Mouse (Mus musculus) megakaryocyte, embryonic 14.5 days (primary cell): ENCODE data around the gene Hlf. TPM values are rescaled to one million over a fixed set of nuclear protein-coding genes. Genes with fewer than 3 reads are reported as not detected.

ENCODE experiments used
- H3K27me3 ChIP-seq: replicated peaks from 2 replicates; pipeline ENCODE3; 2012; ENCODE audit warnings: inconsistent platforms
- H3K36me3 ChIP-seq: replicated peaks from 2 replicates; pipeline ENCODE3; 2012; ENCODE audit warnings: low read length, inconsistent platforms, mixed read lengths
- H3K4me1 ChIP-seq: 2 replicates; pipeline ENCODE4 v1.6.1; 2012; ENCODE audit warnings: inconsistent platforms
- H3K4me3 ChIP-seq: replicated peaks from 2 replicates; pipeline ENCODE3; 2012; ENCODE audit warnings: moderate library complexity, mild to moderate bottlenecking, inconsistent platforms
- H3K9me3 ChIP-seq: 2 replicates; pipeline ENCODE4 v1.6.1; 2012; ENCODE audit warnings: inconsistent platforms
- FLI1 ChIP-seq: IDR thresholded peaks from 2 replicates; pipeline ENCODE4 v1.6.1; 2012; ENCODE audit warnings: low read length, inconsistent platforms, mixed read lengths
- GATA1 ChIP-seq: IDR thresholded peaks from 3 replicates; pipeline ENCODE4 v1.6.1; 2012; ENCODE audit warnings: mixed read lengths, low read length, inconsistent platforms, borderline replicate concordance
- polyA plus RNA-seq: library from polyadenylated mRNA; stranded (reverse); fragments of >175 nt; gene quantifications from 2 replicates; pipeline ENCODE4 v1.2.3, GENCODE M21; 2012; ENCODE audit warnings: low replicate concordance; ENCODE audit not compliant: insufficient read depth

Gene Hlf
- polyA plus RNA-seq, 1 experiment: 0.98 TPM

DNA sequence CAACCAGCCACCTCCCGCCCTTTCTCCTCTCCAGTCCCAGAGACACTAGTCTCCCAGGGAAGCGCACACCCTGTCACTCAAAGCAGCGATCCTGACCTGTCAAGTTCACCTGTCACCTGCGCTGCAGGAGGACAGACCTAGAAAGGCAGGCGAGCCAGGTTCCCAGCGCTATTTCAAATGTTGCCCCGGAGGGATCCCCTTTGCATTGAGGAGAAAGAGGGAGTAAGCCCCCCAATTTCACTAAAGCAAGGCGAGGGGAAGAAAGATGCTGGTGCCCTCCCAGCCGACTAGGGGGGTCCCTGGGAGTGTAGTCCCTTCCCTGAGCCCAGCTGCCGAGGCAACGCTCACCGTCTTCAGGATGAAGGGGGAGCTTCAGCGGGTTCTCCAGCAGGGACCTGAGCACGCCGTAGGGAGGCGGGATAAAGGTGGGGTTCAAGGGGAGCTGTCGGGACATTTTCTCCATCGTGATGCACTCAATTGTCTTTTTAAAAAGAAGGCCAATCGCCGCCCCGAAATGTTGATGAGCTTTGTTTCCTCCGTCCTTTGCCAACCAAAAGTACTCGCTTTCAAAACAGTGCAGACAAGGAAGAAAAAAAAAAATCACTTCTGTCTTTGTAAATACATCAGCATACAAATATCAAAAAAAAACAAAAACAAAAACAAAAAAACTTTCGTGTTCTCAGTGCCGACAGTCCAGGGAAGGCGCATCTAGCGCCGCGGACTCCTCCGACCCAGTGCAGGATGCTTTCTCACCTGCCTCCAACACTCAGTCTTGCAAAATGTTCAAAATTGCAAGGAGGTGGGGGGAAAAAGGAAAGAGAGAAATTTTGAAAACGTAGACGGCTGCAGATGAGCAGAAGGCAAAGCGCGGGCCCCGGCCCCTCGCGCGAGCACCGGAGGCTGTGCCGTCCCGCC is 536 bp downstream of the Hlf start:
- TF ChIP-seq GATA1 (no peak), FLI1 (no peak)
- Histone ChIP-seq H3K4me1 (peaks cover 38% of the 10 kb centered on the region), H3K27me3 (peaks cover 81% of the 10 kb centered on the region), H3K9me3 (no peaks in the 10 kb centered on the region), H3K36me3 (no peaks in the 10 kb centered on the region), H3K4me3 (peak overlapping the region; percentile 89)

DNA sequence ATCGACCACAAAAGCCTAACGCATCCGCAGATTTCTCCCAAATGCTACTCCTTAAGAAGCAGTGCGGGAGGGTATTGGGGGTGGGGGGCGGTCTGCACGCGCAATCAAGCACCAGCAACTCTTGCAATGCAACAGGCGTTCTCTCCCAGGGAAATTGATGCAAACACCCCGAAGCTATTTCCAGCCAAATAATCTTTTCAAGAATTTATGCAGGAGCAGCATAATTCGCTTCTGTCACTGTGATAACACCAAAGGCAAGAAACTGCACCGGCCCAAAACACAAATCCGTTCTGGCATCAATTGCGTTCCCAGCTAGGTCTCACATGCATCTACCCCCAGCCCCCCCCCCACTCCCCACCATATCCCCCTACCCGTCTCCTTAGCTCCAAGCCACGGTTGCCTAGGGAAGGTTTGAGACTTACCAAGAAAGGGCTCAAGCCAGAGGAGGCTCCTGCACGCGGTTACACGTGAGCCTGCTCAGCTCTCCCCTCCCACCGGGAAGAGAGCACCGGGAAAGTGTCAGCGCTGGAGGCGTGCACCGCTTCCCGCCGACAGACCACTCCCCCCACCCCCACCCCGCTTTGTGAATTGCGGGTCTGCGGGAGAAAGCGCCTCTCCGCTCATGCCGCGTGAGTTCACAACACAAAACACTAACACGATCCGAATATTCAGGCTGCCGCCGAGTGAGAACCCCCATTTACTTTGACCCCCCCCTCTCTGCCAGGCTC is 1.4 kb downstream of the Hlf start:
- Histone ChIP-seq H3K27me3 (peaks cover 80% of the 10 kb centered on the region), H3K36me3 (no peaks in the 10 kb centered on the region), H3K4me3 (peak overlapping the region; percentile 89), H3K9me3 (no peaks in the 10 kb centered on the region), H3K4me1 (peaks cover 38% of the 10 kb centered on the region)
- TF ChIP-seq GATA1 (no peak), FLI1 (no peak)

DNA sequence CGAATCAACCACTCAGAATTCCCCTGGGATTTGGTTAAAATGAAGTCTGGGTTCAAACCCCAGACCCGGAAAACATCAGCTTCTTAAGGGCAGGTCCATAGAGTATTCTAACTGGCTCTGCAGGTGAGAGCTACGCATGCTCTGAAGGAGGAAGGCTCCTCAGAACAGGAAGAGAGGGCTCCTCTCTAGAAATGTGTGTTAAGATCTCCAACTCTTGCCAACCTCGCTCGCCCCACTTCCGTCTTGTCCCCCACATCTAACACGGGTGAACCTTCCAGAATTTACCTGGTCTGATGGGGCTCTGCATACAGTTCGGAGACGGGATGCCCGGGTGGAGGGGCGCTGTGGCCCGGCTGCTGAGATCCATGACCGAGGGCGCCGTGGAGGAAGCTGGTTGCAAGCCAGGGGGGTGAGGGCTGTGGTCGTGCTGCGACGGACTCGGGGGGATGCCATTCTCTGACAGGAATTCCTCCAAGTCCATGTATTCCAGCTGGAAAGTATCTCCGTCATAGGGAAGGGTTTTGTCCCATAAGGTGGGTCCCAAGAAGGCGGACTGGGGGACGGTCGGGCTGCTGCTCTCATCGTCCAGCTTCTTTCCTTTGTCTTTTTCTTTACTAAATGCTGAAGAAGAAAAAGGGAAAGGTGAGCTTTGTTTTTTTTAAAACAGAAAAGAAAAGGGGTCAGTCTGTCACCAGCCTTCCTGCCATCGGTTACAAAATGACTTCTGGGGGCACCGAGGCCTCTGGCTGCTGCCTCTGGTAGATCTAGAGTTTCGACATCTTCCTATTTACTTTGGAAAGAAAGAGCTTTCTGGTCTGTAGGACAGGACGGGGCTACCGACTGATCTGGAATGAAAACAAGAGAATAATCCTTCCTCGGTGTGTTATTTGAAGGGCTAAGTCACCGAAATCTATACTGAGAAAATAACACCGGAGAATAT is 2.9 kb downstream of the Hlf start:
- peaks cover 80% of the 10 kb centered on the region for H3K27me3 ChIP-seq
- H3K9me3 ChIP-seq: no peaks in the 10 kb centered on the region
- H3K4me1 ChIP-seq: peaks cover 38% of the 10 kb centered on the region
- H3K4me3 ChIP-seq: peak overlapping the region; percentile 89
- TF ChIP-seq FLI1: no peak
- TF ChIP-seq GATA1: no peak
- H3K36me3 ChIP-seq: no peaks in the 10 kb centered on the region

DNA sequence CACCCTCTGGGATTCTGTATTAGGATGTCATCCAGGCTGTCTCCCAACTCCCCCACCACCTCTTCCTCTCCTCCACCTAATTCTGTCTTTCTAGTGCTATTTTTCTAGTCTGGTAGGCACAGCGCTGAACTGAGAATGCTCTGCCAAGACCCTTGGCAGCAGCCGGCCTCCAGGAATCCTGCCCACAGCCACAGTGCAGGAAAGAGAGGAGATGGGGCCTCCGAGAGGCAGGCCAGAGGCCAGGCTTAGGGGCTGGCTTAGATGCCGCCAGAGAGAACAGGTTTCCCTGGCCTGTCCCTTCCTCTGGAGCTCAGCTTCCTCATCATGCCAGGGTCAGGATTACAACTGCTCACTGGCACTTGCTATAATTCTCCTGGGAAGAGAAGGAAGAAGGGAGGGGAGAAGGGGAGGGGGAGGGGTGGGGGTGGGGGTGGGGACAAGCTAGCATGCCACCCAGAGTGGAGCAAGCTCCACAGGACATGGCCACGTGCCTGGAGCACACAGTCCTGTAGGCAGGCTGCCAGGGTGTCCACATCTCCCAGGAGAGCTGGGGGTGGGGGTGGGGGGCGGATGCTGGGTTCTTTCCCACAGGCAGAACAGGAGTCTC is 8.6 kb downstream of the Hlf start:
- no peak overlapping the region for H3K4me3 ChIP-seq
- H3K4me1 ChIP-seq: no peaks in the 10 kb centered on the region
- H3K9me3 ChIP-seq: no peaks in the 10 kb centered on the region
- TF ChIP-seq GATA1: no peak
- TF ChIP-seq FLI1: no peak
- no peaks in the 10 kb centered on the region for H3K36me3 ChIP-seq
- peaks cover 26% of the 10 kb centered on the region for H3K27me3 ChIP-seq

DNA sequence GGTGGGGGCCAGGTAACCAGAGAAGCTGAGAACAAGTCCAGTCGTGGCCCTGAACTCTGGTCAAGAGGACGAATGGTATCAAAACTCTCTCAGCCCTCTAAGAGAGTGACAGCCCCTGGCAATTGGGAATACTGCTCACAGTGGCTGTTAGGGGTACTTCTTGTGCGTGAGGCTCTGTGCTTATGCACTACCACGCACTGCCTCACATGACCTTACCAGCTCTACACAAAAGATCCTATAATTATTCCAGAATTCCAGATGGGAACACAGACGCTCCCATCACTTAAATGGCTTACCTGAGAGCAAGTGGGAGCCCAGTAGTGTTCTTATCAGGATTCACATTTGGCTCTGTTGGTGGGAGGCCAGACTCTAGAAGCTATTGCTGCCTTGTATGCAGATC is 9.6 kb downstream of the Hlf start:
- no peak overlapping the region for H3K4me3 ChIP-seq
- TF ChIP-seq GATA1 (no peak), FLI1 (no peak)
- no peaks in the 10 kb centered on the region for H3K4me1 ChIP-seq
- no peaks in the 10 kb centered on the region for H3K9me3 ChIP-seq
- H3K36me3 ChIP-seq: no peaks in the 10 kb centered on the region
- peaks cover 19% of the 10 kb centered on the region for H3K27me3 ChIP-seq

DNA sequence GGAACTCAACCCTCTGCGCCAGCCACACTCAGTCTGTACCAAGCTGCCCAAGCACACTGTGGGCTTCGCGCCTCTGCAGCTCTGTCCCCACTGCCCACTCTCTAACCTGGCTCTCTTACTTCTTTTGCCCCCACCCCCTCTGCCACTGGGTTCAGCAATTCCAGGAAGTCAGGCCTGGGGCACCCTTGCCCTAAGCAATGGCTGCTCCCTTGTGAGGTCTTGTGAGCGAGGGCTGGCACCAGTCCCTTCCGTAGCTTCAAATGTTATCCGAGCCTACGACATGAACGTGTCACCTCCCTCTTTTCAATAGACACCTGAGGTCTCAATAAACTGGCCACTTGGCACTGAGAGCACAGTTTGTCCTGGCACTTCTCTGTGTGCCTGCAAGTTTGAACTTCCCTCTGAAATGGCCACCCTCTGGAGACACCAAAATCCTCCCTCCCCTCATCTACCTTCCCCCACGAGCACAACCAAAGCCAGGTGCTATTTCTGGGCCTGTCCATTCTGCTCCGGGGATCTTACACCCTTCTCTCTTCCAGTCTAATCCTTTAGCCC is 10.5 kb downstream of the Hlf start:
- Histone ChIP-seq H3K4me1 (no peaks in the 10 kb centered on the region), H3K36me3 (no peaks in the 10 kb centered on the region), H3K9me3 (no peaks in the 10 kb centered on the region), H3K4me3 (no peak overlapping the region), H3K27me3 (peaks cover 16% of the 10 kb centered on the region)
- TF ChIP-seq GATA1: no peak
- no peak for TF ChIP-seq FLI1

DNA sequence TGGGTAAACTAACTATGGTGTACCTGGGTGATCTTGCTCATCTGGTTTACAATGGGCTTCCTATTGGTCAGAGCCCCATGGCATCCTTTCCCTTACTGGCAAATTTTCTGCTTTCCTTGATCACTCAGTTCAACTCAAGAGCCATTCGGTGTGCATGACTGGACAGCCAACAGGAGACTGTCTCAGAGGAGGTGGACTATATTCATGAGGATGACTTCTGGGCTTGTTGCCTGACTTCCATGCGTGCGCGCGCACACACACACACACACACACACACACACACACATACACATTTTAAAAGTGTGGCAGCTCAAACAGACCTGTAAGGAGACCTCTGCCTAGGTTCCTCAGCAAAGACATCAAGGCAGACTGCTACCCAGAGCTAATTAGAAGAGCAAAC is 12.7 kb downstream of the Hlf start:
- Histone ChIP-seq H3K4me3 (no peak overlapping the region), H3K27me3 (peaks cover 3% of the 10 kb centered on the region), H3K9me3 (no peaks in the 10 kb centered on the region), H3K36me3 (no peaks in the 10 kb centered on the region), H3K4me1 (no peaks in the 10 kb centered on the region)
- TF ChIP-seq GATA1 (no peak), FLI1 (no peak)

DNA sequence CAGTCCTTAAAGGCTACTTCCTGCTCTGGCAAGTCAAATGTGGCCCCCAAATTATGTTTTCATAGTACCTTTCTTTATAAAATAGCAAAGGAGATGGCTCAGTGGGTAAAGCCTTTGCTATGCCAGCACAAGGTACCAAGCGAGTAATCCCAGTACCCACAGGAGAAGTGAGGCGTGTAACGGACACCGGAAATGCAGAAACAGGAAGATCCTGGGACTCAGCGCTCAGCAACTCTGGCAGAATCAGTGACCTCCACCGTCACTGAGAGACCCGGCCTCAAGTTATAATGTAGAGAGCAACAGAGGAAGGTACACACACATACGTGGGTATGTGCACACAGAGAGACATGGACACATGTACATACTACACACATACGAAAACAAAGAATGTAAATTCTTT is 14.3 kb downstream of the Hlf start:
- Histone ChIP-seq H3K9me3 (no peaks in the 10 kb centered on the region), H3K4me3 (no peak overlapping the region), H3K27me3 (peaks cover 3% of the 10 kb centered on the region), H3K36me3 (no peaks in the 10 kb centered on the region), H3K4me1 (no peaks in the 10 kb centered on the region)
- TF ChIP-seq FLI1: no peak
- no peak for TF ChIP-seq GATA1
